Mouse (Mus musculus): ENCODE data around the gene Fance.

- TF ChIP-seq SRF (IDR thresholded peaks at IDR 0.05; ENCODE audit: control insufficient read depth, insufficient read length, low read depth) (no peak), USF1 (IDR thresholded peaks at IDR 0.05; ENCODE audit: low read depth) (no peak), E2F4 (IDR thresholded peaks at IDR 0.05; ENCODE audit: insufficient read depth) (no peak), MAX (IDR thresholded peaks at IDR 0.05; ENCODE audit: low read depth) (no peak)
These were observed 43.2 kb upstream of the Fance start for GRCm38 (mm10) chr17:28270165-28270564.

All from myocyte (in vitro differentiated cells).